Mouse (Mus musculus) heart, postnatal 25 days (tissue): ENCODE measurements around the gene Pimreg. TPM values are rescaled to one million over a fixed set of nuclear protein-coding genes. Genes with fewer than 3 reads are reported as not detected.

Experiments used
- DNase-seq: peaks from one replicate; pipeline ENCODE4 v3.0.0; 2022; ENCODE audit warnings: low spot score
- intact Hi-C: fragments of 180-260 bp; cut with DNase I; formaldehyde crosslinking; loops from one replicate; pipeline ENCODE4 v1.15.1; 2025
- total RNA-seq, 2 experiments: library from RNA; stranded (reverse); gene quantifications; 2 replicates each; pipeline ENCODE4 v1.2.3; 2021

Gene Pimreg
- total RNA-seq = 1 to 10 TPM; 1.0 to 2.6 TPM

DNA sequence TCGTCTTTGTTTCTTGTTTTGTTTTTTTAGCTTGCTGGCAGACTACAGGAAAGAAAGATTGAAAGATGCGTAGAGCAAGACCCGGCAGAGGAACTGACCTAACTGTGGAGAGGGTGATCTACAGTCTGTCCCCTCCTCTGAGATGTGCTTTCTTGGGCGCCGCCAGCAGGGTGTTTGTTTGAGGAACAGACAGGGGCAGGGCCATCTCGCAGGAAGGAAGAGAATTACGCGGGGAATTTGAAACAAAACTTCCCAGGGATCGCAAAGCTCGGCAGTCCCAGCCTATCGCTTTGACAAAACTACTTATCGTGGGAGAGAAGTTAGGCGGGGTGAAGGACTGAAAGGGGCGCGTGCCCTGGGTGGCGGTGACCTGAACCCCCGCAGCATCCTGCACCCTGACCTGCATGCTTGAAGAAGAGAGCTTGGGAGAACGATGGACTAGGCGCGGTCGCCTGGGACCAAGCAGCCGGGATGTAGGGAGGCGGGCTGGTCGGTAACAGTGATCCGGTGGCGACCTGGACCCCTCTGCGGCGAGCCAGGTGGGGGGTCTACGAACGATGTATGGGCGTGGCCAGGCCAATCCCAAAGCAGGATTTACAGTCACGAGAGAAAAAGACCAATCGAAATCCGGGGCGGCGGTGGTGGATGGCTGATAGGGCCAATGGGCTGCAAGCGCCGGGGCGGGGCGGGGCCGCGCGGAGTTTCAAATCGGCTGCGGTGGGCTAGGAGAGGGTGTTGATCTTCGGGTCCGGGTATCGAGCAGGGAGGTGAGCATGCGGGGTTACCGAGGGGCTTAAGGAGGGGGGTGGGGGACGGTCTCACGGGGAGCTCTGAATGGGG, at the start of gene Pimreg:
Gene Pimreg, plus strand, starts transcription at position 265 of the 840 bp plus-strand sequence.
- intact Hi-C loops = no loop called here
- DNase-seq = peak; percentile 82

GRCm38 (mm10) chr11:71992438-71992837, 49.4 kb upstream of the Pimreg start:
- intact Hi-C loops = no loop called here
- no peak for DNase-seq

- intact Hi-C loops = no loop called here
- DNase-seq = peak; percentile 58
Measured at GRCm38 (mm10) chr11:71995968-71996511, 45.8 kb upstream of the Pimreg start.

DNA sequence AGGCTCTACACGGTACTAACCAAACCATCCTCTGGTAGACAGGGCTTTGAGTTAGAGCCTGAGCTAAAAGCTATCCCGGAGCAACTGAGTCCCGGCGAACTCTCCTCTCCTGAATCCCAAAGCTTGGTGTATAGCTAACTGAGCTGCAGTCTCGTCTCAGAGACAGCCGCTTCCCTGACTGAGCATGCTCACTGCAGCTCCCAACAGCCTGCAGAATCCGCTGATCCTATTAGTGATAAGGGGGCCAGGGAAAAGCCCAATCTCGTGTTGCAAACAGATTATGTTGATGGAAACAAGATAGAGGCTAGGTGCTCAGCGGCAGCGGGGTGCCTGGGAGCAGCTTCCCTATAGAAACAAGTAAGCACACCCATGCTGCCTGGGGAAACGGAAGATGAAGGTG, 45.0 kb upstream of the Pimreg start:
- no peak for DNase-seq
- intact Hi-C loops = no loop called here

- intact Hi-C loops = no loop called here
- DNase-seq = no peak
Measured at GRCm38 (mm10) chr11:72000194-72000593, 41.6 kb upstream of the Pimreg start.

DNA sequence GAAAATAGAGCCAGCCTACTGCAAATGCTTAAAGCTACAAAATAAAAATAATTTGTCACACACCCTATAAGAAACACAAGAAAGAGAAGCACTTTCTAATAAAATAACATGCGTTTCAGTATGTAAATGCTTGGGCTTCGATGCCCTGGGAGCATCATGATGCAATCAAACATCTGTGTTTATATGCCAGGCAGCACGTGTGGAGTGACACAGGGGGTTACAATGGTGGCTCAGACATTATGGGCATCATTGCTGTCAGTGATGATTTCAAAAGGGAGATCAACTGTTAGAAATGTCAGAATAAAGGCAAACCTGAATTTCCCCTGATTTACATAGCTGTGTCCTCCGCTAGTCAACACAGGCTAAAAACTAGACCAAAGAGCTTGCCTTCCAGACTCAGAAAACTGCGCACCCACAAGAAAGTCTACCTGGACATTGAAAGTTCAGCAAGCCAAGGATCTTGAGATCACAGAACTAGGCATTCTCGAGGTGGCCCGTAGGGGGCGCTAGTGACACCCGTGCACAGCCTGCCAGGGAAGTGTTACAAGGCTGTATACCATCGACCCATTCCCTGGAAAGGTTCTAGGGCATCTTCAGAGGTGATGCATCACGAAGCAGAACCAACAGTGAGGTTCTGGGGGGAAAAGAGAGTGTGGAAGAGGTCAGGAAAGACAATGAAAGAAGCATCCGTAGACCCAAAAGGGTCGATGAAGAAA, 39.5 kb upstream of the Pimreg start:
- intact Hi-C loops = no loop called here
- no peak for DNase-seq

DNA sequence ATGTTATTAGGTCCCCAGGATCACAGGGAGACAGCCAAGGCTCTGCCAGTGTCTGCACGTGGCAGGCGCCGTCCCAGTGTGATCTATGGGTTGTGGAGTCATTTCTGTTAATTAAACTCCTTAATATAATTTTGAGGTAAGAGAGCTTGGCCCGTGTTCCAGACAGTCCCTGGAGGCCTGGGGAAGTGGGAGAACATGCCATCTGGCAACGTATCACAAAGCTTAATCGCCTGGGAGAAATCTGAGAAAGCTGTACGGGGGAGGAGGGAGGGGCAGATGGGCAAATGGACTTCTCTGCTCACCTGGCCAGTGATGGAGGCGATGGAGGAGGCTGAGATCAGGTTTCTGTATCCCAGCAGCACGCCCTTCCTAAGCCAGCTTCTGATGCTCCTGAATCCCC, 38.7 kb upstream of the Pimreg start:
- no peak for DNase-seq
- intact Hi-C loops = no loop called here

GRCm38 (mm10) chr11:72005547-72005946, 36.3 kb upstream of the Pimreg start:
- intact Hi-C loops = no loop called here

GRCm38 (mm10) chr11:72010367-72010766, 31.5 kb upstream of the Pimreg start:
- no peak for DNase-seq
- intact Hi-C loops = no loop called here

More at GRCm38 (mm10) chr11:72005547-72005946, 36.3 kb upstream of the Pimreg start:
- DNase-seq = no peak

- intact Hi-C loops = no loop called here
Measured at GRCm38 (mm10) chr11:72010940-72011722, 30.7 kb upstream of the Pimreg start.

DNA sequence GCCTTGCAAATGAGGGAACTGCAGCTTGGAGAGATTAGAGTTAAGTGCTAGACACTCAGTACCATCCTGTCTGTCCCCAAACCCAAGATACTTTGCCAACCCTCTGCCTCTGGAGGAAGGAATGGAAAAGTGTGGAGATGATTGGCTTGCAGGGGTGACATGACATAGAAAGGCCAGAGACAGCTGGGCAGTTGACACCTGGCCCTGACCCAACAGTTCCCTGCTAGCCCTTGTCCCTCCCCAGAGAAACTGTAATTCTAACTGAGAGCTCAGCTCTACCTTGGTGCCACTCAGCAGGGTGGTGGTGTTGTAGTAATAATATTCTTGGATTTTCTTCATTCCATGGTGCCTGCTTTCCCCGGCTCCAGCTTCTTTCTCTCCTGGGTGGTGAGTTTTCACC, 29.9 kb upstream of the Pimreg start:
- no peak for DNase-seq
- intact Hi-C loops = no loop called here

More at GRCm38 (mm10) chr11:72010940-72011722, 30.7 kb upstream of the Pimreg start:
- no peak for DNase-seq

DNA sequence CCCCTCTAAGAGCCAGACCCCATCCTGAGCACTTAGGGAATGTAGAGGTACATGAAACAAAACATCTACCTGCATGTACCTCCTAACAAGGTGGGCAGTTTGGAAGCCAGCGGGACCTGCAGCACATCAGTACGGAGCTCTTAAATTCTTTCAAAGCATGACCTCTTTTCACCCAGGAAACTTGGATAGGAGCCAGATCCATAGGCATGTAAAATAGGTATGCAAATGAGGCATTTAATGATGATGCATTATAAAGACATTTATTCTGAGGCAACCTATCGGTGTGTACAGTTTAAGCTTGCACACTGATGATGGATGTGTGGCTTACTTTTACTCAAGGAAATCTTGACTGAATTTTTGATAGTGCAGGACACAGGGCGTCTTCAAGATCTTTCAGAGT, 27.2 kb upstream of the Pimreg start:
- intact Hi-C loops = no loop called here

DNA sequence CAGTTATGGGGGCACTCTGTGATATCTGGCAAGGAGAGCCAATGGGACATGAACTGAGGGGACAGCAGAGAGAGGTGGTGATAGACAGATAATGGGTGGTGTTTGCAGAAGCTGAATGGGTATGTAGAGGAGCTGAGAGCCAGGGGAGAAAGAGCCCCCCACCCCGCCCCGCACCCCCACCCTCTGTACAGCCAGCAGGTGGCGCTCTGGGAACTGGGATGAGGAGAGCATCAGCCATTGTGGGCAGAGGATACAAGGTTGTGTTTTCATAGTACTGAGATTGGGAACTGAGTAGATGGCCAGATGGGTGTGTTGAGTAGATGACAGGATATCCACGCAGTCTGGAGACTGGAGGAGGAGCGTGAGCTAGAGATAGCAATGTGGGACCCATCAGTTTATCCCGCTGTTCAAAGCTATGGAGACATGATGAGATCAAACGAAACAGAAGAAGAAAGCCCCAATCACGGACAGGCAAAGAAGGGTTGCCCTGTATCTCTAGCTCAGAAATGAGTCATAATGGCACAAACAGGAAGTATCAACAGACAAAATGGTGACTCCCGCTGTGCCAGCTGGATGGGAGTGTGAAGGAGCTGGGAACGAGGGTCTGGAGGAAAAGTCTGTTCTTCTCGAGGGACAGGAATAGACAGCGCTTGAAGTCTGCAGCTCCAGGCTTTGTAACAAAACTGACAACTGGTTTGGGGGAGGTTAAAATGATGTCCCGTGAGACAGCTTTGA, 25.1 kb upstream of the Pimreg start:
- intact Hi-C loops = no loop called here
- no peak for DNase-seq

More for the DNA sequence above, 27.2 kb upstream of the Pimreg start:
- DNase-seq = no peak

GRCm38 (mm10) chr11:72017253-72017601, 24.6 kb upstream of the Pimreg start:
- DNase-seq = no peak
- intact Hi-C loops = no loop called here

DNA sequence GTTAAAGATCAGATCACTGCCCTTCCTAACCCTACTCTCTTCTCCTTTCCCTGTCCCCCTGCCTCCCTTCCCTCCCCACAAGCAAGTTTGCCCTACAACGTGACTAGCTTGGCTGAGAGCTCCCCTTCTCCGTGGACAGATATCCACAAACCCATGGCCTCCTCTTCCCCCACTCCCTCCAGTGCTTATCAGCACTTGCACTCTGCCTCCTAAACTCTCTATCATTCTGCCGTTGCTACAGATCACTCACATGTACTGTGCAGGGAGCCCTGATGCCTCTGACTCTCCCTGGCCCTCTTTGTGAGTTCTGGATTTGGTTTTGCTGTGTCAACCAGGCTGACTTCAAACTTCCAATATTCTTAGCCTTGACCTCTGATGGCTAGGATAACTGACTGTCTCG, 20.8 kb upstream of the Pimreg start:
- intact Hi-C loops = loop anchor here (5.0 to 10.0 kb wide), 2 partner anchors 156 to 349 kb away; no protein-coding TSS in a partner anchor
- DNase-seq = no peak

- intact Hi-C loops = loop anchor here (5.0 to 10.0 kb wide), 2 partner anchors 158 to 351 kb away; no protein-coding TSS in a partner anchor
- DNase-seq = no peak
Measured at GRCm38 (mm10) chr11:72022827-72023226, 19.0 kb upstream of the Pimreg start.

GRCm38 (mm10) chr11:72023581-72023980, 18.3 kb upstream of the Pimreg start:
- intact Hi-C loops = loop anchor here (5.0 to 10.0 kb wide), 2 partner anchors 159 to 351 kb away; no protein-coding TSS in a partner anchor
- DNase-seq = no peak

GRCm38 (mm10) chr11:72024193-72024781, 17.5 kb upstream of the Pimreg start:
- intact Hi-C loops = loop anchor here (1.0 to 10.0 kb wide), 4 partner anchors 33 to 679 kb away; no protein-coding TSS in a partner anchor
- DNase-seq = no peak

DNA sequence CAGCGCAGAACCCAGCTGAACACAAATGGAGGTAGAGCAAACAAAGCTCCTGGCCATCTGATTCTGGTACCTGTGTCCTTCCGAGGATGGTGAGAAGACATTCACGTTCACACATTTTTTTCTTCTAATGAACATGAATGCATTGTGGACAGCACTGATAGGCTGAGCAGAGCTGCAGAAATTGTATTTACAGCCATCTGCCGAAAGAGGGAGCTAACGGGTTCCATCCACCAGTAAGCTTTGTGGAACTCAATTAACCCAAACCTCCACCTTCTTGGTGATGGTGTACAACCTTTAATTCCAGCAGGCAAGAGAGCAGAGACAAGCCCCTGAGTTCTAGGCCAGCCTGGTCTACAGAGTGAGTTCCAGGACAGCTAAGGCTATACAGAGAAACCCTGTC, 16.0 kb upstream of the Pimreg start:
- no peak for DNase-seq
- intact Hi-C loops = loop anchor here (2.0 to 10.0 kb wide), 2 partner anchors 161 to 681 kb away; no protein-coding TSS in a partner anchor
